Mouse (Mus musculus): Measurements from ENCODE around the gene Letmd1. TPM values are rescaled to one million over a fixed set of nuclear protein-coding genes. Genes with fewer than 3 reads are reported as not detected.

The Letmd1 gene
- 58.8 and 74.9 TPM in 2 replicates for polyA plus RNA-seq (2021; fragmentation: Nextera tagmentation)
- long read RNA-seq, experiment 1, transcript Letmd1-201 (9 exons, 2,502 nt), result major isoform, 59 of 124 reads
- long read RNA-seq, experiment 1, transcript Letmd1-207 (8 exons, 2,266 nt), result minor isoform, 14 of 124 reads
- long read RNA-seq, experiment 1, transcript Letmd1-206 (9 exons, 1,222 nt), result minor isoform, 24 of 124 reads
- long read RNA-seq, experiment 1, partial matches to known transcripts, result 13 of 124 reads
- long read RNA-seq, experiment 1, other reads (novel, unspliced or antisense), result 13 of 124 reads
- long read RNA-seq, experiment 2, transcript Letmd1-206 (9 exons, 1,222 nt), result minor isoform, 96 of 431 reads
- long read RNA-seq, experiment 2, transcript Letmd1-207 (8 exons, 2,266 nt), result minor isoform, 25 of 431 reads
- long read RNA-seq, experiment 2, transcript Letmd1-201 (9 exons, 2,502 nt), result major isoform, 235 of 431 reads
- long read RNA-seq, experiment 2, partial matches to known transcripts, result 23 of 431 reads
- long read RNA-seq, experiment 2, other reads (novel, unspliced or antisense), result 50 of 431 reads

DNA sequence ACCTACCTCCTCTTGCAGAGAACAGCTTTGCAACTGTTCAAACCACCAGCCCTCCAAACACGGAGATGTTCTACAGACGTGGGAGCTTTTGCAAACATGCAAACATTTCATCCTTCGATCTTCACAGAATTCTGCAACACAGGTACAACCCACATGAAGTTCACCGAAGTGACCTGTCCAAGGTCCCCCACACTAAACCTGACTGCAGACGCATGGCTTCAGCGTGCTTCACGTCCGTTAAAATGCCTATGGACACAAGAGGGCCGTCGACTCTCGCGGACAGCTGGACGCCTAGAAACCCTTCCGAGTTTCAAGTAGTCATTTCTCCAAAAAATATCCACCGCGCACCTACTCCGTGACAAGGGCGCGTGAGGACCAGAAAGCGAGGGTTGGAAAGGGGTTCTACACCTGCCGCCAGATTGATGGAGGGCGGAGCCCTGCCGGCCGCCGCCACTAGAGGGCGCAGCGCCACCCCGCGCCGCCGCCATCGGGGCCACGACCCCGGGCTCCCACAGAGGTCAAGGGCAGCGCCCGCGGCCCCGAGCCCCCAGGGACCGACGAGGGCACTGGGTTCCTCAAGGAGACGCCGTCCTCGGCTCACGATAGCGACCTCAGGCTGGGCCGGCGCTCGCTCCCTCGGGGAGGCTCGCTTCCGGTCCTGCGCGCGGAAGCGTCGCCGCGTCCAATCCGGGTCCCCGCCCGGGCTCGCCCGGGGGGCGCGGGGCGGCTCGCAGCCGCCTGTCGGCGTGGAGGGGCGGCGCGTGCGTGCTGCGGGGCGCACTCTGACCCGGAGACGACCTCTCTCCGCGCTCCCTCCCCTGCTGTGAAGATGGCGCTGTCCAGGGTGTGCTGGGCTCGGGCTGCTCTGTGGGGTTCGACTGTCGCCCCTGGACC, at the start of gene Letmd1:
Letmd1 (plus strand) TSS at position 729 of the 894 bp plus-strand sequence.

DNA sequence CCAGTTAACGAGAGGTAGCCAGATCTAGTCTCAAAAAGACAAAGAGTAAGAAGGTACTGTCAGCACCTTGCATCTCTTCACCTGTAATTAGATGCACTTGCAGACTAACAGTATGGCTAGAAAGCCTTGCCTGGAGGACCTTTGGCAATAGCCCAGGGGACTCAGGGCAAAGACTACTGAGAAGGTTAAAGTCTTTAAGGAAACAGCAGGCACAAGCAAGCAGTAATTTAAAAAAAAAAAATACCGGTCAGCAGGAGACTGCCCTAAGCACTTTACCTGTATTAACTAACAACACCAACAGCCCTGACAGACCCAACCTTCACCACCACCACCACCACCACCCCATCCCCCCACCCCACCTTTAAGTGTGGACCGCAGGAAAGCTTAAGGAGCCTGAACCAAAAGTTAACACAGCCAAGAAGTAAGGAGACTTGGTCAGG, 47.0 kb upstream of the Letmd1 start, which contains the start of gene Gm5475:
Gm5475 (plus strand) TSS at position 390 of the 440 bp plus-strand sequence.

DNA sequence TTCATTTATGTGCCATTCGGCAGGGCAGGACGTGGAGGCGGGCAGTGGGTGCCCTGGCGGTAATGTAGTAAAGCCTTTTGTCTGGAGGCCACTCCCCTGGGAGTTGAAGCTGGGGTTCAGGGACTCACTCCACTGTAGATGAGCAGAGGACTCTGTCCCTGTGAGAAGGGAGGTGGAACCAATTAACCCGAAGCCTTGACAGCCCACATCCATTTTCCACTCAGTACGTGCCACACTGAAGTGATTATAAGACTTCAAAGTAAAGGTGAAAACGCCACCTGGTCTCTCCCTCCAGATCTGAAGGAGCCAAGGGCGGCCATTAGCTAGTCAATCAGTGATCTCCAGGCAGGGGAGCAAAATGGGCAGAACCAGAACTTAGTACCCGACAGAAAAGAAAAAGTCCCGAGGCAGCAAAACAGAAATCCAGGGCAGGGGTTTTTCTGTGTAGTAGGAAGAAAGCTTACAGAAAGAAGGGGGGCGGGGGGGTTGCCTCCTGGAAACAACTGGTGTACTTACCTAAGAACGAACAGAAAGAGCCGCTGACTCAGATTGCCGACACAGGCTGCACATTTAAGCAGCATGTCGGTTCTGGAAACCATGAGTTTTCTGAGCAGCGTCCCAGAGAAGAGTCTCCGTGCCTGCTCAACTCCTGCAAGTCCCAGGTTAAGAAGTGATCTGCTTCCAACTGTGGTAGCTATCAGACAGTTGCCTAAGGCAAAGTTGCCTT, 44.3 kb upstream of the Letmd1 start, which contains the start of gene Slc11a2:
Slc11a2 (minus strand) TSS at position 677 of the 727 bp plus-strand sequence.

DNA sequence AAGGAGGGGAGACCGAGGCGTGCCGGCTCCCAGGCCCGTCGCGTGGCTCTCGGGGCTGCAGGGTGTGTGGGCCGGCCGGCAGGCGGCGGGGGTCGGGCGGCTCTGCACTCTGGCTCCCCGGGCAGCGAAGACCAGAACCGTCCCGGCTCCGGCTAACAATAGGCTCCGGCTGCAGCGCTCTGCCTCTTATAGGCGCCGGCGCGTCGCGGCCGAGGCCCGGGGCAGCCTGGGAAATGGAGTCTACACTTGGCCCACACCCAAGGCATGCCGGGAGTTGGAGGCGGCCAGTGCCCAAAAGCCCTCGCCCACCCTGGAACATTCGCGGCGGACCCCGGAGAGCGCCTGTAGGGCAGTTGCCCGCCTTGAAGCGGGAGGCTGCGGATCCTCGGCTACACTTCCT, 26.3 kb downstream of the Letmd1 start, which contains the start of gene Csrnp2:
Csrnp2 (minus strand) TSS at position 387 of the 400 bp plus-strand sequence.

Other genes with a start within 250 kb of the Letmd1 start
- 4.1 and 4.6 TPM in 2 replicates for gene Atf1, start 241.2 kb upstream of the Letmd1 start, polyA plus RNA-seq (2021; fragmentation: Nextera tagmentation)
- not detected in 2 replicates for gene Tmprss12, start 188.2 kb upstream of the Letmd1 start, polyA plus RNA-seq (2021; fragmentation: Nextera tagmentation)
- 13.1 and 17.6 TPM in 2 replicates for gene Mettl7a1, start 164.9 kb upstream of the Letmd1 start, polyA plus RNA-seq (2021; fragmentation: Nextera tagmentation)
- gene Mettl7a3, start 134.1 kb upstream of the Letmd1 start, polyA plus RNA-seq (2021; fragmentation: Nextera tagmentation), result not detected in 2 replicates
- gene Methig1, start 115.9 kb upstream of the Letmd1 start, polyA plus RNA-seq (2021; fragmentation: Nextera tagmentation), result not detected in 2 replicates
- not detected in 2 replicates for gene Mettl7a2, start 115.8 kb upstream of the Letmd1 start, polyA plus RNA-seq (2021; fragmentation: Nextera tagmentation)
- not detected in 2 replicates for gene Higd1c, start 104.5 kb upstream of the Letmd1 start, polyA plus RNA-seq (2021; fragmentation: Nextera tagmentation)
- gene Gm5475, start 46.9 kb upstream of the Letmd1 start, polyA plus RNA-seq (2021; fragmentation: Nextera tagmentation), result not detected in 2 replicates
- gene Slc11a2, start 44.0 kb upstream of the Letmd1 start, polyA plus RNA-seq (2021; fragmentation: Nextera tagmentation), result 17.1 and 18.1 TPM in 2 replicates
- gene Csrnp2, start 26.5 kb downstream of the Letmd1 start, polyA plus RNA-seq (2021; fragmentation: Nextera tagmentation), result 4.6 and 4.8 TPM in 2 replicates
- gene Tfcp2, start 83.0 kb downstream of the Letmd1 start, polyA plus RNA-seq (2021; fragmentation: Nextera tagmentation), result 14.1 and 21.5 TPM in 2 replicates
- 10.1 and 11.6 TPM in 2 replicates for gene Pou6f1, start 131.0 kb downstream of the Letmd1 start, polyA plus RNA-seq (2021; fragmentation: Nextera tagmentation)
- gene Dazap2, start 146.3 kb downstream of the Letmd1 start, polyA plus RNA-seq (2021; fragmentation: Nextera tagmentation), result 248 and 256 TPM in 2 replicates
- gene Smagp, start 167.9 kb downstream of the Letmd1 start, polyA plus RNA-seq (2021; fragmentation: Nextera tagmentation), result 2.1 and 2.3 TPM in 2 replicates
- gene Bin2, start 200.5 kb downstream of the Letmd1 start, polyA plus RNA-seq (2021; fragmentation: Nextera tagmentation), result 3.8 and 4.4 TPM in 2 replicates
- gene Cela1, start 218.9 kb downstream of the Letmd1 start, polyA plus RNA-seq (2021; fragmentation: Nextera tagmentation), result 4.8 and 5.3 TPM in 2 replicates